Mouse (Mus musculus): ENCODE results near the gene Gas2l1.

Gene Gas2l1

DNA sequence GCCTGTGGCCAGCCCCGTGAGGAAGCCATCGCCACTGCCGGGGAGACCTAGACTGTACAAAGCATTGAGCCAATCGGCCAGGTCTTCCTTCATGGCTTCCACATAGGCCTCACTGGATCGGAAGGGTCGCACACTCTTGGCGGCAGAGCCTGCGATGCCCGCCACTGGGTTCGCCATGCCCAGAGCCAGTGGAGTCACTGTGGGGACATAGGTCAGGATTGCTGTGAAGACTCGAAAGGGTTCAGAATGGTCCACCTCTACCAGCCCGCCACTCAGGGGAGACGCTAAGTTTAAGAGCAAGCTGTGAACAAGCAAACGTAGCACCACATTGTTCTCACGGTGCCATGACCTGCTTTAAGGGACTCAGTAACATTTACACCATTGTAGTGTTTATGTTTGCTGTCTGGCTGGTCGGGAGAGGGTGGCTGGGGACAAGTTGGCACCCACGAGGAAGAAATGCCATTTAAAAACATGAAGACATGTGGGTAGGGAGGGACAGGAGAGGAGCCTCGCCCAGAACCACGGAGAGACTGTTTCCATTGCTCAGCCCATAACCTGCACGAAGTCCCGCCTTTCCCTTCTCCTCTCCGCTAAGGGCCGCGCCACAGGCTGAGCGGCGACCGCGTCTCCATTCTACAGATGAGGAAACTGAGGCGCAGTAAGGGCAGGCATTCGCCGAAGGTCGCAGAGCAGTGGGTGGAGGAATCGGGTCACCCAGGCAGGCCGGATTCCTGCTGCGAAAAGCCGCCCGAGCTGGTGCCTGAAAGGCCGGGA is 658 bp downstream of the Gas2l1 start:
- DNase-seq (ENCODE audit: low read depth, low spot score): peak; percentile 63

DNA sequence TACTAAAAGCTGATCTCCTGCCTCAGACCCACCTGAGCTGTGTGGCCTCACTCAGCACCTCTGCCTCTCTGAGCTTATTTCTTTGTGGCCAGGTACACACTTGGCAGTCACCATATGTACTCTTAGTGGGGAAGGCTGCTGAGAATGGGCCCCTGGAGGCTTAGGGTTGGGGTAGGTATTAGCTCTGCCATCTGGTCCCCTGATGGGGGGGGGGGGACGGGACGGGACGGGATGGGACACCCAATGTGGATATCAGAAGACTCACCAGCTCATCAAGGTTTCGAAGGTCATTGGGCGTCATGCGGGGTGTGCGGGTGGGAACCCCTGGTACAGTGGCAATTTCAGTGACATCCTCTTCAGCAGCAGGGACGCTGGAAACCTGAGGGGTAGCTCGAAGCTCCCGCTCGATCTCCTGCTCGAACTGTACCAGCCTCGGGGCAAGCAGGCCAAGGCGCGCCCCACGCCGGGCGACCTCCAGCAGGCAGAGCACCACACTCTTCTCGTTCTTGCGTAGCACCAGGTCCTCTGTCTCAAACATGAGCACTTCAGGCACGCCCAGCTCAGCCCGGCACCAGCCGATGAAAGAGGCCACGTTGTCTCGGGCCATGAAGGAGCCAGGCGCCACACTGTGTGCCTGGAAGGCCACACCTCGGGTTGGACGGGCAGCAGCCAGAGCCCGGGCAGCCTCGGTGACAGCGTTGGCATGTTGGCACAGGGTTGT is 1.4 kb downstream of the Gas2l1 start:
- DNase-seq (ENCODE audit: low read depth, low spot score): no peak

DNA sequence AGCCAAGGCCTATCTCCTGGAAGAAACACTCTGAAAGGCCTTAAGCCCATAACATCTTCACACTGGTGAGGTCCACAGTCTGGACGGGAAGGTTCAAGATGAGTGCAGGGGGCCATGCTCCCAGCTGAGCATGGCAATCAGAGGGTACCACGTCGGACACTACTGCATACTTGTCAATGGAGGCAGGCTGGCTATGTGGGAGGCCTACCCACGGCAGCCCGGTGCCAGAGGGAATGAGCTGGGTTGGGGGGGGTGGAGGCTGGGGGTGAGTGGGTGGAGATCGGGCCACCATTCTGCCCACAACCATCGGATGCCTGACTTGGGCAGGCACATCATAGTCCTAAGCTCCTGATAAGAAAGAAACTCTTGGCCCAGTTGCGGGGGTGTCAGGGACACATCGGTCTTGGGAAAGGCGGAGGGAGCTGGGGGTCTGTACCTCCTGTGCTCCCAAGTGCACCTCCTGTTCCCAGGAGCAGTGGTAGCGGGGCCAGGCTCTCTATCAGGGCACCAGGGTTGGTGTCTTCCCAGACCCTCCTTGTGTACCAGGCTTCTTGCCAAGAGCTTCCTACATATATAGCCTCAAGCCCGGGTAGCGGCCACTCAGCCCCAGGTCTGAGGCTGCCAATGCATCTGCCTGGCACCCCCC is 2.1 kb downstream of the Gas2l1 start:
- DNase-seq (ENCODE audit: low read depth, low spot score): no peak

DNA sequence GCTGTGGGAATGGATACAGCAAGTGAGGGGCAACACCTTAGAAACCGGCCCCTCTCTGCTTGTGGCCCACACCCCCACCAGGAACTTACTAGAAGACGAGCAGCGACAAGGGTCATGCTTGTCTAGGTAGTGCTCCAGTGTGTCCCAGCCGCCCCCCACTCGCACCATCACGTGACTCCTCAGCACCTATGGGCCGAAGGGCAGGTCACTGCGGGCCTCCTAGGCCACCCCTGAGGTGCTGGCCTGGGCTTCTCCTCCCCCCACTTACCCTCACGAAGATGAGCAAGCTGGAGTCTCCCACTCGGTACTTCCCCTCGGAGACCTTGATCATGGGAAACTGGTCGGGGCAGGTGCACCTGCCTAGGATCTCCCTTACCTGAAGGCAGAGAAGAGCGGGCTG is 2.8 kb downstream of the Gas2l1 start:
- DNase-seq (ENCODE audit: low read depth, low spot score): no peak

DNA sequence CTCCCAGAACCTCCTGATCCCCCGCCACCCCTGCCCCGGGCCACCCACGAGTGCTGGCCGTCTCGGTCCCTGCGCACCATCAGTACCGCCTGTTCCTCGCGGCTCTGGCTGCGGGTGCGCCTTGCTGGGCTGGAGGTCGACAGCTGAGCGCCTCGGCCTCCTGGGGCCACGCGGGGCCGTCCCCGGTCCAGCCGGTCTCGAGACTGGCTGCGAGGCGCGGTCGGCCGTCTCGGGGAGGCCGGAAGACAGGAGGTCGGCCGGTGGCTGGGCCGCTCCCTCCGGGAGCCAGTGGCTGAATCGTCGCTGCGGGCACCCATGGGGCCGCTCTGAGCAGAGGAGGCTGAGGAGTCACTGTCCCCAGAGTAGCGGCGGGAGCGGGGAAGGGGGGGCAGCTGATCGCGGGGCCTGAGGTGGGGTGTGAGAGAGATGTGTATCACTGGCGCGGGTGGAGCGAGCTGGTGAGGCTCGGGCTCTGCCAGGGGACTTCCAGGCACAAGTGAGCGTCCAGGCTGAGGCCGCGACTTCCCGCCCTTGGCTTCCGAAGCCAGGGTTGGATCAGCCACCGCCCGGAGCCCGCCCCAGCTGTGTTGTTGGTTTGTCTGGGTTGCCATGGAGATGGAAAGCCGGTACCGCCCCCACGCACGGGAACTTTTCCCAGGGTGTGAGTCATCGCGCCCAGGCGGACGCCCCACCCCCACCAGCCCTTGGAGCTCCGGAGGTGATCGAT is 3.6 kb downstream of the Gas2l1 start:
- DNase-seq (ENCODE audit: low read depth, low spot score): no peak

DNA sequence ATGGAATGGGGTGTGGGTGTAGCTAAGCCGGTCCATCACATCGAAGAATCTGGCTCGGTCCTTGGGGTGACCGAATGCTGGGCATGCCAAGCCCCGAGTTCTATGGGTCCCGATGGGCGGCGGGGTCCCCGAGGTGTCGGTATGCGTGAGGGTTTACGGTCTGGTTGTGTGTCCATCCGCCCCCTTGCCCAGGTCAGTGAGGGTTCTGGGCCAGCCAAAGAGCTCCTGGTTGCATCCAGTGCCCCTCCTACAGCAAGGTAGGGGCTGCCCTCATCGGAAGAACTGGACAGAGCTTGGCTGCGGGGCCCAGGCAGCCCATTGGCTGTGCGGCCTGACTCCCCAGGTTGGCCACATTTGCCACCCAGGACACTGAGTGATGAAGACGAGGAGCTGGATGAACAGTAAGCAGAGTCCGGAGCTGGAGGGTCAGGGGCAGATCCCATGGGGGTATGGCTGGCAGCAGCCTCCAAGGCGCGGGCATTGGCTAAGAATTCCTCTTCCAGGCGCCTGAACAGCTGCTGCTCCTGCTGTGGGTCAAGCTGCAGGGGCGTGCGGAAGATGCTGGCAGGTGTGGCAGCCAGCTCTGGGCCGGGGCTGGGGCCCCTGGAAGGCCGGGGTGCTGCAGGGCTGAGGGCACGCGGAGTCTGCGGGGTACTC is 4.2 kb downstream of the Gas2l1 start:
- DNase-seq (ENCODE audit: low read depth, low spot score): no peak

DNA sequence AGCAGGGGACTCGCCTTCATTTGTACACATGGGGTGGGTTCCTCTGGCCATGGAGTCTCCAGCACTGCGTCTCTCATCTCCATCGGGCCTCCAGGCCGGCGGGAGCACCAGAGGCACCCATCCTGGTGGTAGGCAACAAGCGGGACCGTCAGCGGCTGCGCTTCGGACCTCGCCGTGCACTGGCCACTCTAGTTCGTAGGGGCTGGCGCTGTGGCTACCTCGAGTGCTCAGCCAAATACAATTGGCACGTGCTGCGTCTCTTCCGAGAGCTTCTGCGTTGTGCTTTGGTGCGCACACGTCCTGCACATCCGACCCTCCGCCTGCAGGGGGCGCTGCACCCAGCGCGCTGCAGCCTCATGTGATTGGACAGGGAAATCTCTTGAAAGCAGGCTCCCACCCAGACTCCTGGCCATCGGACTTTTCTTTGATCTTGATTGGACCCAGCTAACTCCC is 5.4 kb downstream of the Gas2l1 start:
- DNase-seq (ENCODE audit: low read depth, low spot score): no peak

DNA sequence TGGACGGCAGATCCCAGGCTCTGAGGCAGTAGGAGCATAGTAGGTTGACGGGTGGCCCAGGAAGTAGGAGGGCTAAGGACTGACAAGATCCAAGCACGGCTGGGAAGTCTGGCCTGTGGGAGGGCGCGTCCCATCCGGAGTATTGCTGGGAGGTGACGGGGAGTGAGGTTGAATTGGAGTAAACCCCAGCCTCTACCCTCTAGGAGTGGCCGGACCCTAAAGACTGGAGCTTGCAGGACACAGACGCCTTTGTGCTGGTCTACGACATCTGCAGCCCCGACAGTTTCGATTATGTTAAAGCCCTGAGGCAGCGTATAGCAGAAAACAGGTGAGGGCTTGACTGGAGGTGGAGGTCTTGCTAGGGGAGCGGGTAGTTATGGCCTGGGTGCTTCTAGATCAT is 5.9 kb downstream of the Gas2l1 start:
- DNase-seq (ENCODE audit: low read depth, low spot score): no peak

DNA sequence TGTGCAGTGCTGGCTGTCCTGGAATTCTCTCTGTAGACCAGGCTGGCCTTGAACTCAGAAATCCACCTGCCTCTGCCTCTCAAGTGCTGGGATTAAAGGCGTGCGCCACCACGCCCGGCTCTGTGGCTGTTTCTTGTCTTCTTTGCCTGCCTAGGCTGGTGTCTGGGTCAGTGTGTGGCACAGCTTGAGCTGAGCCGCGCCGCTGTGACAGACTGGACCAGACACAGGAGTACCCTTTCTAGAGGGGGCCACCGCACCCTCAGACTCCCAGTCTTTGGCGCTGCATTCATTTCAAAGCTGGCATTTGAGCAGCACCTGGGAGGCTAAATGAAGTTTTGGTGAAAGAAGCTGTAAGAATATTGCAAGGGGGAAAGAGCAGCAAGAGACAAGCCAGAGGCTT is 6.3 kb downstream of the Gas2l1 start:
- no peak for DNase-seq (ENCODE audit: low read depth, low spot score)

DNA sequence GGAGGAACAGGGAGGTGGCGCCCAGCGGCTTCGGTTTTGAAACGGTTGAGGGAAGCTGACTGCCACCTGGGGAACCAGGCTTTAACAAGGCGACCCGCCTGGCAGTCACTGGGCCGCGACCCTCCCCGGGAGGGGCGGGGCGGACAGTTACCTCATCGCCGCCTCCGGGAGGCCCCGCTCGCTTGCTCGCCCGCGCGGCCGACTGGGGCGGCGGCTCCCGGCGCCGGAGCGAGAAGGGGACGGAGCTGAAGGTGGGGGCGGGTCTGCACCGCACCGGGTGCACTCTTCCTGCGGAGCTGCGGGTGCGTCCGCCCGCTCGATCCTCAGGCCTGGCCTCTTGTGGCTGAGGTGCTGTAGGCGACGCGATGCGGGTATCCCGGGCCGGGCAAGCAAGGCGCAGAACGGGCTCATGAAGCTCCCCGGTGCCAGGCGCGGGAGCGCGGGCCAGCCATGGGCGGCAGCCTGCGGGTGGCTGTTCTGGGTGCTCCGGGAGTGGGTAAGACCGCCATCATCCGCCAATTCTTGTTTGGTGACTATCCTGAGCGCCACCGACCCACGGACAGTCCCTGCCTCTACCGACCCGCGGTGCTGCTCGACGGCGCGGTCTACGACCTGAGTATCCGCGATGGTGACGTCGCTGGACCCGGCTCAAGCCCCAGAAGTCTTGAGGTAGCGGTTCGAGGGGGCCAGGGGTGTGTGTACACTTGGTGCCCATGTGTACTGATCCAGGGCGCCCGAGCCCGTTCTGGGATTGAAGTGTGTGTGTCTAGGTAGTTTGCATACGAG is 7.1 kb downstream of the Gas2l1 start, which contains the start of gene Rasl10a:
TSS of gene Rasl10a (plus strand) at position 273 of the 786 bp plus-strand sequence.
- no peak for DNase-seq (ENCODE audit: low read depth, low spot score)

DNA sequence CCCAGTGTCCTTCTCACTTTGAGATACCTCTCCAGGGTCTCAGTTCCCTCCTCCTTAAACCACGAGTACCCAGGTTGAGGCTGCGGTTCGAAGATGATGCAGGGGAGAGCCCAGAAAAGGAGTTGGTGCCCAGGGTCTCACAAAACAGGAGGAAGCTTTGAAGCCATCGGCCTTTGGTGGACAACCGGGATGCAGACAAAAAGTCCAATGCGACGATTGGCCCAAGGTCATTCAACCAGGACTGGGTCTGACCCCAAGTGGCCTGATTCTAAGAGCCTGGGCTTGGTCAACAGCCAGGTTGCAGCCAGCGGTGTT is 7.6 kb downstream of the Gas2l1 start:
- no peak for DNase-seq (ENCODE audit: low read depth, low spot score)

DNA sequence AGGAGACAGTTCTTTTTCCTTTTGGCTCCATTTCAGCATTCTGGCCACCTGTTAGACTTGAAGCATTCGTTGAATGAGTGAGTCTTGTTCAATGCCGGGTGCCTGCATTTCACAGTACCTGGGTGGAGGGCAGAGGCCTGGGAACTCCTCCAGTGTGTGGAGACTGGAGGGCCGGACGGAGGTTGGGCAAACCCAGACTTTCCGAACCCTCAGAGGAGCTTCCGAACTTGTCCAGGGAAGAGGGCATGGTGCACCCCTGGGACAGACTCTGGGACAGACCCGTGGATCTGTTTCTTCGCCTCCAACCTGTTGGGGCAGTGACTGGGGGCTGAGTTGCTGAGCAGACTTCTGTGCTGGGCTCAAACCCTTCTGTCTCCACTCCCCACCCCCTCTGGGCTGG is 8.1 kb downstream of the Gas2l1 start:
- DNase-seq (ENCODE audit: low read depth, low spot score): no peak

DNA sequence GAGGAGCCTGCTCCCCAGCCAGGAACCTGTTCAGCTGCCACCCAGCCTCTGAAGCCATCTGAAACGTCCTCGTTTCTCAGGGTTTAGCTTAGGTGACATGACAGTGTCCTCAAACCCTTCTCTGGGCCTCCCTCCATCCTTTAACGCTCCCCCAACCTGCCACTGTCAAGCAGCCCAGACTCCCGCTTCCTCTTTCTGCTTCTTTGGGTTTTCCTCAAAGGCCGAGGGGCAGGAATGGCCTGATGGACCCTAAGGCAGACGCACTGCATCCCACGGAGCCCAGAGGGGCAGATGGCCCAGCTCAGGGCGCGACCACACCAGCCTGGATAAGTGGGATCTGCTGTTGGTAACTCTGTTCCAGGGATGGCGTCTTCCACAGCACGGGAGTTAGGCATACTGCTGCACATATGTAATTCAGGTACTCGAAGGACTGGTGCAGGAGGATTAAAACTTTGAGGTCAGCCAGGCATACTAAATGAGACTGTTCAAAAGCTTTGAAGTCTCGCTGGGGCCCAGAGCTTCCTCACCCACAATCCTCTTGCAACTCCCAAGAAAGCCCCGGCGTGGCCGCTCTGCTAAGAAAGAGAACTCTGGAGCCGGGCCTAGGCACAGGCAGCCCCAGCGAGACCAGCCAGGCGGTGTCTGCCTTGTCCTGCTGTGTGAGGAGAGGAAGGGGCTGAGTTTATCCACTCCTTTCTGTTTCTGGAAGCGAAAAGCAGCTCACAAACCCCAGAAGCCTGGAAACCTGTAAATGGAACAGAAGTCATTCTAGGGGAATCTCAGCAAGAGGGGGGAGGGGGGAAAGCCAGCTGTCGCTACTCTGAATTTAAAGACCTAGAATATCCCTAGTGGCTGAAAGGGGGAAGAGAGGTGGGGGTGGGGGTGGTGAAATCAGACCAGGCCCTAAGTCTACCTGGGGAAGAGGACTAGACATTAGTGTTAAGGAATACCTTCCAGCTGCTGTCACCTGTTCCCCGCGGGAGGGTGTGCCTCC is 8.9 kb downstream of the Gas2l1 start:
- DNase-seq (ENCODE audit: low read depth, low spot score): no peak

DNA sequence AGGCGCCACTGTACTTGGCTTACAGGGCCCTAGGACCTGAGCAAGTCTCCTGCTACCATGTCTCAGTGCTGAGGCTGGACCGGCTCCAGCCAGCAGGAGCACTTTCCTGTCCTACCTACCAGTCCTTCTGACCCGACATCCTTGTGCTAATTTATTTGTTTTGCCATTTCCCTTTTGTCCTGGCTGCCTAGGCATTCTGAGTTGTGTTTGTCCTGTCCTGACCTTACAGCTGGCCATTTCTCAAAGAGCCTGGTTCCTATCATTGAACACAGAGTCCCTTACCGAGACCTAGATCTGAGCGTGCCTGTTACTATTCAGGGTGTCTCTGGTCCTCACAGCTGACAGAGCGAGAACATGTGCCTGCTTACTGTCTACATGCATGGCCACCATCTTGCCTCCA is 10.3 kb downstream of the Gas2l1 start:
- no peak for DNase-seq (ENCODE audit: low read depth, low spot score)

DNA sequence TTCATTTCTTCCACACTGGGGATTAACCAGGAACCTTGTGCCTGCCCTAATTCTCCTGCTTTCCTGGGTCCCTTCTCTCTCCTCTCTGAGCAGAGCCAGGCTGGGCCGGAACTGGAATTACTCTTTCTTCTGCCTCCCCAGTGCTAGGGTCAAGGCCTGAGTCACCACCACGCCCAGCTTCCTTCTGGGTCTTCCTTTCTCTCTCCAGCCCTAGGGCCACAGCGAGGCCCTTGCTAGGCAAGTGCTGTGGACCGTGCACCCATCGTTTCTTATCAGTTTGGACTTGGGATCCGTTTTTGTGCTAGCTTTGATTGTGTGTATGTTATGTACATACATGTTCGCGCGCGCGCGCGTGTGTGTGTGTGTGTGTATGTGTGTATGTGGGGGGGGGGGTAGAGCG is 11.0 kb downstream of the Gas2l1 start:
- DNase-seq (ENCODE audit: low read depth, low spot score): peak; percentile 26

DNA sequence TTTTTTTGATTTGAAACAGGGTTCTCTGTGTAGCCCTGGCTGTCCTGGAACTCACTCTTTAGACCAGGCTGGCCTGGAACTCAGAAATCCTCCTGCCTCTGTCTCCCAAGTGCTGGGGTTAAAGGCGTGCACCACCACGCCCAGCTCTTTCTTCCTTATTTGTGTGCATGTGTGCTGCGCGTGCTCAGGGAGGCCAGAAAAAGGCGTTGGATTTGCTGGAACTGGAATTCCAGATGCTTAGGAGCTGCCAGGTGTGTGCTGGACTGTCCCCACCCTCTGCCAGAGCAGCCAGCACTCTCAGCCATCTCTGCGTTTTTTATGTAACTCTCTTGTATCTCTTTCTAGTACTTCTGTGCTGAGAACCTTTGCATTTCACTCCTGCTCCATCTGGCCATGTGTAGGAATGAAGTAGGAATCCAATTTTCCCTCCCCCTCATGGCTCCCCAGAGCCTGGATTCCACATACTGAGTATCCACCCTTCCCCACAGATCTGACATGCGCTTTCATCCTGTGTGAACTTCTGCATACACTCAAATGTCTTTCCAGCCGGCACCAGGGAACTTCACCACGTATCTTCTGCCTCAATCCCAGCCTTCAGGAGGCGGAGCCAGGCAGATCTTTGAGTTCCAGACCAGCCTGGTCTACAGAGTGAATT is 12.8 kb downstream of the Gas2l1 start:
- DNase-seq (ENCODE audit: low read depth, low spot score): no peak

DNA sequence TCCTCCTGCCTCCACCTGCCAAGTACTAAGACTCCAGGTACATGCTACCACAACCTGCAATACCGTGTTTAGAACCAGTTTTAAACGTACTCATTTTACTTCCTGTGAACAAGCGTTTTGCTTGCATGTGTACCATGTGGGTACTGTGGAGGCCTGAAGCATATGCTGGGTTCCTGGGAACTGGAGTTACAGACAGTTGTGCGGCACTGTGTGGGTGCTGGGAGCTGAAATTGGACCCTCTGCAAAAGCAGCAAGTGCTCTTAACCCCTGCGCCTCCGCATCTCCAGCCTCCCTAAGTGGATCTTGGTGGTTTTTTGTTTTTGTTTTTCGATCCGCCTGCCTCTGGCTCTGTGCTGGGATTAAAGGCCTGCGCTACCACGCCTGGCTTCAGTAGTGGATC is 13.5 kb downstream of the Gas2l1 start:
- DNase-seq (ENCODE audit: low read depth, low spot score): no peak

DNA sequence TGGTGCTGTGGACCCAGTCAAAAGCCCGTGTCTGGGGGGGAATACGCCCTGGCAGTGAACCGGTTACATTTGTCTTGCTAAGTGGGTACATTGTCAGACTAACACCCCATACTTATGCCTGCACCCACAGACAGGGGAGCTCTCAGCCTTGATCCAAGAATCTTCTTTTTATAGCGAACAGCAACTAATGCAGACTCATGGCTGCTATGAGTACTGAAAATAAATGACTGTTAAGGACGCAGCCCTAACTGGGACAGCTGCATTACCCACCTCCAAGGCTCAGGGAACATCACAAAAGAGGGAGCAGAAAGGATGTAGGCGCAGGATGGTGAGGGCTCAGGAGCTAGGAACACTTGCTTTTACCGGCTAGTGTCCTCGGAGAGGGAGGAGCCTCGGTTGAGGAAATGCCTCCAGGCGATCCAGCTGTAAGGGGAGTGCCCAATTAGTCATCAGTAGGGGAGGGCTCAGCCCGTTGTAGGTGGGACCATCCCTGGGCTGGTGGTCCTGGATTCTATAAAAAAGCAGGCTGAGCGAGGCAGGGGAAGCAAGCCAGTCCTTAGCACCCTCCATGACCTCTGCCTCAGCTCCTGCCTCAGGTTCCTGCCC is 18.7 kb downstream of the Gas2l1 start:
- peak; percentile 9 for DNase-seq (ENCODE audit: low read depth, low spot score)

Measured in 3T3-L1 (cell line).